Mouse (Mus musculus) midbrain, embryonic 15.5 days (tissue): Measurements from ENCODE around the gene Usp3. TPM values are rescaled to one million over a fixed set of nuclear protein-coding genes. Genes with fewer than 3 reads are reported as not detected.

Experiments used
- ATAC-seq: fragments of 200-750 bp; cut with Nextera tagmentation; replicated peaks from 2 replicates; pipeline ENCODE4 v1.8.0; 2017; ENCODE audit warnings: moderate TSS enrichment
- H3K27ac ChIP-seq: fragments of 300-500 bp; sonication (generic); 2 replicates; pipeline ENCODE4 v1.5.1; 2015; ENCODE audit warnings: mild to moderate bottlenecking, inconsistent platforms
- H3K27me3 ChIP-seq: fragments of 300-500 bp; sonication (generic); replicated peaks from 2 replicates; pipeline ENCODE4 v1.6.1; 2015; ENCODE audit warnings: inconsistent platforms
- H3K36me3 ChIP-seq: fragments of 300-500 bp; sonication (generic); replicated peaks from 2 replicates; pipeline ENCODE4 v1.6.1; 2015; ENCODE audit warnings: inconsistent platforms
- H3K4me1 ChIP-seq: fragments of 300-500 bp; sonication (generic); 2 replicates; pipeline ENCODE4 v1.6.1; 2015; ENCODE audit warnings: inconsistent platforms
- H3K4me2 ChIP-seq: fragments of 300-500 bp; sonication (generic); 2 replicates; pipeline ENCODE4 v1.6.1; 2015; ENCODE audit warnings: inconsistent platforms, mild to moderate bottlenecking, moderate library complexity
- H3K4me3 ChIP-seq: fragments of 300-500 bp; sonication (generic); 2 replicates; pipeline ENCODE4 v1.5.1; 2015; ENCODE audit warnings: mild to moderate bottlenecking, inconsistent platforms
- H3K9ac ChIP-seq: fragments of 300-500 bp; sonication (generic); 2 replicates; pipeline ENCODE4 v1.6.1; 2015; ENCODE audit warnings: mild to moderate bottlenecking, inconsistent platforms
- H3K9me3 ChIP-seq: fragments of 300-500 bp; sonication (generic); 2 replicates; pipeline ENCODE4 v1.6.1; 2016; ENCODE audit warnings: inconsistent platforms
- WGBS: fragments of 180-500 bp; shearing (Covaris S2); methylation state at CpG from one replicate; pipeline ENCODE4 v1.1.7; 2015; ENCODE audit warnings: mixed read lengths; 5-methylcytosine and 5-hydroxymethylcytosine counted together
- polyA plus RNA-seq: library from polyadenylated mRNA; unstranded; fragments of >200 nt; fragmentation: Nextera tagmentation; extraction: Ambion mirVana; gene quantifications from 2 replicates; pipeline ENCODE4 v1.2.1, GENCODE M21; 2015

Gene Usp3
- polyA plus RNA-seq, 1 experiment from 2014 or later = 77.3 TPM

- ATAC-seq = no peak
- no peaks in the 10 kb centered on the region for H3K9me3 ChIP-seq
- no peak overlapping the region for H3K9ac ChIP-seq
- no peaks in the 10 kb centered on the region for H3K27me3 ChIP-seq
- 95% methylated on average over 1 of the region's 1 CpGs for WGBS
- H3K36me3 ChIP-seq = peaks cover 62% of the 10 kb centered on the region
- H3K4me2 ChIP-seq = no peak overlapping the region
- no peak overlapping the region for H3K27ac ChIP-seq
- H3K4me1 ChIP-seq = no peaks in the 10 kb centered on the region
- no peak overlapping the region for H3K4me3 ChIP-seq
These were observed 100.6 kb downstream of the Usp3 start for GRCm38 (mm10) chr9:66492361-66492760.

DNA sequence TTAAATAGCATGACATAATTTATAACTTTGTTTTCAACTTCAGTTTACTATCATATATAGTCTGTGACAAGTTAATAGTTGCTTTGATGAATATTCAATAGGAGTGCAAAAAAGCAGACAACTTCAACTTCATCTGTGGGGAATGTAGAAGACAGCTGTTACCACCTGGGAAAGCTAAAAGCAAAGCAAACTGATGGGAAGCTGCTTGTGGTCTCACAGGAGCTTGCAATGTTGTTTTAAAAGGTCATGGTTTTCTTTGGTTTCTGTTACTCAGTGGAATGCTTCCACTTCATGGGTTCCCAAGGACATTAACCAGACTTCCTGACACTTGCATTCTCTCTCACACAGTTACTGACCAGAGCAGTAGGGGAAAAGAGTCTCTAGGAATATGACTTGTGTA is 104.2 kb downstream of the Usp3 start:
- H3K27ac ChIP-seq = no peak overlapping the region
- H3K27me3 ChIP-seq = no peaks in the 10 kb centered on the region
- no peak for ATAC-seq
- no peak overlapping the region for H3K4me3 ChIP-seq
- no peaks in the 10 kb centered on the region for H3K4me1 ChIP-seq
- no peak overlapping the region for H3K4me2 ChIP-seq
- no peaks in the 10 kb centered on the region for H3K9me3 ChIP-seq
- H3K9ac ChIP-seq = no peak overlapping the region
- peaks cover 65% of the 10 kb centered on the region for H3K36me3 ChIP-seq

- Histone ChIP-seq H3K9me3 (no peaks in the 10 kb centered on the region), H3K27me3 (no peaks in the 10 kb centered on the region), H3K27ac (no peak overlapping the region), H3K4me1 (no peaks in the 10 kb centered on the region), H3K4me2 (no peak overlapping the region), H3K36me3 (peaks cover 46% of the 10 kb centered on the region), H3K4me3 (no peak overlapping the region), H3K9ac (no peak overlapping the region)
- ATAC-seq = no peak
- WGBS = 91% methylated on average over 3 of the region's 3 CpGs
These were observed 109.5 kb downstream of the Usp3 start for GRCm38 (mm10) chr9:66483429-66483828.

DNA sequence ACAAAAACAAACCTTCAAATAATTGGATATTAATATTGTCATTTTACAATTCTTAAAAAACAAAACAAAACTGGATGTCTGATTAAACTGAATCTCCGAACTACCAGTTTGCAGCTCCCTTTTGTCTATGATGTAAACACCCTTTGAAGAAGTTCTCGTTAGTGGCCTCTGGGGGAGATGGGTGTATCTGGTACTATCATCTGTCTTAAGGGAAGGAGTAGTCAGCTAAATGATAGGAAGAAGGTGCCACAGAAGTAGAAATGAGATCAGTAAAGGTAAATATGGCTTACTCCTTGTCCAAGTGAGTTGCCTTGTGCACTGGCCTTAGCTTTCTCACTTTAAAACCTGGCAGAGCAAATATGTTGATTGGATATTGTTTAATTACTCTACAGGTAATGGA is 115.2 kb downstream of the Usp3 start:
- Histone ChIP-seq H3K4me3 (no peak overlapping the region), H3K4me1 (no peaks in the 10 kb centered on the region), H3K9ac (no peak overlapping the region), H3K36me3 (peaks cover 26% of the 10 kb centered on the region; the same call in 1 of the 2 replicates), H3K4me2 (no peak overlapping the region), H3K9me3 (no peaks in the 10 kb centered on the region), H3K27ac (no peak overlapping the region), H3K27me3 (no peaks in the 10 kb centered on the region)
- ATAC-seq = no peak
- 91% methylated on average over 2 of the region's 2 CpGs for WGBS

DNA sequence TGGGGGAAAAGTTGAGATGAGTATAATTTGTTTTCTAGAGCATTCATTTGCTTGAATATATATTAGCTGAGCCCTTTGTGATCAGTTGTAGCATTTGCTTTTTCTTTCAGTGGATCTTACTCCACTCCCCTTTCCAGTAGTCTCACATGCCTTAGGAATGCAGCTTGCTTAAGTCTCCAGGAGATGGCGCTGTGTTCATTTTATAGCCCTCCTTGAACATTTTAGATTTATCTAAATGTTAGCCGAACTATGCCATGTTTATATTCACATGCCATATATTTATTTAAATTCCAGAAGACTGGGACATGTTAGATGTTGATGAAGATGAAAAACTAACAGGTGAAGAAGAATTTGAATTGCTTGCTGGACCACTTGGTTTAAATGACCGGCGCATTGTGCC is 127.9 kb downstream of the Usp3 start:
- Histone ChIP-seq H3K36me3 (peaks cover 39% of the 10 kb centered on the region), H3K9me3 (no peaks in the 10 kb centered on the region), H3K4me2 (no peak overlapping the region), H3K27ac (no peak overlapping the region), H3K27me3 (no peaks in the 10 kb centered on the region), H3K4me3 (no peak overlapping the region), H3K9ac (no peak overlapping the region), H3K4me1 (no peaks in the 10 kb centered on the region)
- ATAC-seq = no peak
- 58% methylated on average over 4 of the region's 4 CpGs for WGBS

Other genes starting within 250 kb of the Usp3 start
- gene Herc1, start 242.7 kb downstream of the Usp3 start, polyA plus RNA-seq = 50.5 and 55.2 TPM in 2 replicates
- gene Fbxl22, start 78.5 kb downstream of the Usp3 start, polyA plus RNA-seq = 1.0 and 1.2 TPM in 2 replicates
- 1.2 and 2.3 TPM in 2 replicates for gene Car12, start 120.5 kb upstream of the Usp3 start, polyA plus RNA-seq
- 21.5 and 23.1 TPM in 2 replicates for gene Aph1b, start 202.3 kb upstream of the Usp3 start, polyA plus RNA-seq
- 0.54 and 0.58 TPM in 2 replicates for gene Gm10647, start 203.9 kb upstream of the Usp3 start, polyA plus RNA-seq
- gene Aph1c, start 241.6 kb upstream of the Usp3 start, polyA plus RNA-seq = 2.6 and 3.2 TPM in 2 replicates